Comparison of ENCODE assay signal across 9 mouse cellular contexts in the genomic region with DNA sequence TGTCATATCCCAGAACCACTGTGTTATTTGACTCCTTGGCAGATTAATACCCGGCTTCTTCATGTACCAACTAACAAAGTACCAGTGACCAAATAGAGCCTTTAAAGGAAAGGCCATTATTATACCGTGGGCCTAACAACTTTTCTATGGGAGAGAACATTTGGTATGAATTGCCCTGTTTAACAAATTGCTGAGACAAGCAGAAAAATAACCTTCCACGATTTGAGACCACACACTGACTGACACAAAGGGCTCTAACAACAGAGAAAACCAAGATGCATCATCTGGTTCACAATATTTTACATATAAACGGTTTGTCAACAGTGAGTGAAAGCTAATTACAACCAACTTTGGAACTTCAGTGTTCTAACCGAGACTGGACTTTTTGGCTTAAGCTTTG. TPM values are rescaled to one million over a fixed set of nuclear protein-coding genes. Genes with fewer than 3 reads are reported as not detected.
DNase-seq lines count a peak whose midpoint lies in the region; ATAC-seq and TF ChIP-seq lines count a peak whose summit lies in the region.
"Had no signal": no experiment of that assay in that cellular context is flagged by ENCODE, and none has a peak within 500 bp of the region (broad histone marks: within the 10 kb centered on the region; RNA-seq: fewer than 3 reads in every experiment).

No protein-coding gene starts in this region.

- H3K4me3 ChIP-seq in kidney, adult 2 months (ENCODE audit: insufficient read depth, low read depth, low read length) = peak overlapping the region; percentile 96
- peak overlapping the region; percentile 89 for H3K4me3 ChIP-seq in bone marrow, adult 2 months (replicated peaks; ENCODE audit: control insufficient read depth, low read depth, low read length)
- peak overlapping the region; percentile 95 for H3K4me3 ChIP-seq in hindbrain, embryonic 11.5 days (ENCODE audit: low read depth, low read length)
- peak overlapping the region; percentile 93 for H3K4me3 ChIP-seq in midbrain, embryonic 12.5 days

- TF ChIP-seq POLR2A in kidney, adult 2 months (IDR thresholded peaks at IDR 0.05; ENCODE audit: low read depth, low read length) = no peak
- TF ChIP-seq POLR2A in bone marrow, adult 2 months (IDR thresholded peaks at IDR 0.05; ENCODE audit: borderline replicate concordance, control insufficient read depth, low read depth, low read length) = no peak

- 10% methylated on average over 5 of the region's 5 CpGs for WGBS in kidney, adult 2 months
- WGBS in bone marrow, adult 2 months = 26% methylated on average over 5 of the region's 5 CpGs
- 24% methylated on average over 5 of the region's 5 CpGs for WGBS in hindbrain, embryonic 11.5 days
- WGBS in midbrain, embryonic 12.5 days = 28% methylated on average over 5 of the region's 5 CpGs

- no peaks in the 10 kb centered on the region for H3K9me3 ChIP-seq in hindbrain, embryonic 11.5 days (ENCODE audit: control insufficient read depth, low read length)
- no peaks in the 10 kb centered on the region for H3K9me3 ChIP-seq in midbrain, embryonic 12.5 days

- no peak for DNase-seq in kidney, adult 2 months
- no peak for DNase-seq in kidney, adult 11 months
- peak; percentile 5 for DNase-seq in hindbrain, embryonic 11.5 days (ENCODE audit: low spot score)
- no peak for DNase-seq in MN1 (ENCODE audit: low spot score)
- DNase-seq in left cerebral cortex, postnatal 10 days (ENCODE audit: extremely low spot score in 1 of 2, low spot score in 2 of 2) = no peak
- DNase-seq in right cerebral cortex, adult 18-20 months = no peak

- ATAC-seq in hindbrain, embryonic 11.5 days (ENCODE audit: low FRiP score) = no peak
- ATAC-seq in midbrain, embryonic 12.5 days (ENCODE audit: low FRiP score, low read depth) = no peak
- ATAC-seq: activated CD4-positive, CD25-positive, alpha-beta regulatory T cell, adult 4 months had no signal

- H3K27ac ChIP-seq in kidney, adult 2 months (ENCODE audit: insufficient read depth, low read depth, low read length) = 0 out of 2 replicates have a peak overlapping the region, but pooled peaks have one; percentile 46
- H3K27ac ChIP-seq in bone marrow, adult 2 months (ENCODE audit: control insufficient read depth, insufficient read depth, low read depth, low read length, poor library complexity) = no peak overlapping the region
- no peak overlapping the region for H3K27ac ChIP-seq in hindbrain, embryonic 11.5 days (ENCODE audit: low read depth, low read length)
- no peak overlapping the region for H3K27ac ChIP-seq in midbrain, embryonic 12.5 days (replicated peaks)

- peak overlapping the region; percentile 97 for H3K9ac ChIP-seq in hindbrain, embryonic 11.5 days (ENCODE audit: low read depth, low read length)
- peak overlapping the region; percentile 98 for H3K9ac ChIP-seq in midbrain, embryonic 12.5 days (replicated peaks)

- H3K27me3 ChIP-seq in kidney, adult 2 months (replicated peaks; ENCODE audit: control insufficient read depth, insufficient read depth, low read length) = no peaks in the 10 kb centered on the region
- no peaks in the 10 kb centered on the region for H3K27me3 ChIP-seq in hindbrain, embryonic 11.5 days (ENCODE audit: control insufficient read depth, insufficient read depth, low read length)
- no peaks in the 10 kb centered on the region for H3K27me3 ChIP-seq in midbrain, embryonic 12.5 days

- intact Hi-C loops in left cerebral cortex, postnatal 10 days (cut with DNase I) = no loop called here

- H3K36me3 ChIP-seq in kidney, adult 2 months (ENCODE audit: control insufficient read depth, insufficient read depth, low read length) = peaks cover 1% of the 10 kb centered on the region
- H3K36me3 ChIP-seq in hindbrain, embryonic 11.5 days (ENCODE audit: control insufficient read depth, insufficient read depth, low read length) = no peaks in the 10 kb centered on the region
- peaks cover 15% of the 10 kb centered on the region for H3K36me3 ChIP-seq in midbrain, embryonic 12.5 days

- peaks cover 10% of the 10 kb centered on the region for H3K4me1 ChIP-seq in kidney, adult 2 months (ENCODE audit: control insufficient read depth, insufficient read depth, low read length)
- H3K4me1 ChIP-seq in bone marrow, adult 2 months (ENCODE audit: control insufficient read depth, insufficient read depth, low read length) = no peaks in the 10 kb centered on the region
- H3K4me1 ChIP-seq in hindbrain, embryonic 11.5 days (replicated peaks; ENCODE audit: control insufficient read depth, insufficient read depth, low read length) = no peaks in the 10 kb centered on the region
- peaks cover 19% of the 10 kb centered on the region for H3K4me1 ChIP-seq in midbrain, embryonic 12.5 days

- H3K4me2 ChIP-seq in hindbrain, embryonic 11.5 days (replicated peaks; ENCODE audit: low read depth, low read length) = peak overlapping the region; percentile 83
- H3K4me2 ChIP-seq in midbrain, embryonic 12.5 days (replicated peaks) = peak overlapping the region; percentile 92

- TF ChIP-seq CTCF in kidney, adult 2 months (conservative IDR thresholded peaks at IDR 0.05; ENCODE audit: insufficient read depth, insufficient read length, low read depth, low read length) = no peak
- TF ChIP-seq CTCF in bone marrow, adult 2 months (IDR thresholded peaks at IDR 0.05; ENCODE audit: control insufficient read depth, insufficient read depth, low read length) = no peak

RNA-seq across cellular contexts. Expression of gene Ei24, which starts 1.0 kb away (rescaled TPM):
- 85.9 and 94.1 TPM in 2 replicates for polyA plus RNA-seq in kidney, adult 2 months (2012; rRNA removed)
- polyA plus RNA-seq in bone marrow, adult 2 months (2011; ENCODE audit: insufficient read depth, insufficient read length, low replicate concordance, missing spikeins) = 21.0 and 26.8 TPM in 2 replicates
- 61.7 and 68.7 TPM in 2 replicates for polyA plus RNA-seq in hindbrain, embryonic 11.5 days (2014; fragmentation: Nextera tagmentation; extraction: Ambion mirVana)
- 107 and 109 TPM in 2 replicates for polyA plus RNA-seq in midbrain, embryonic 12.5 days (2016; fragmentation: Nextera tagmentation; extraction: Ambion mirVana)
- total RNA-seq in left cerebral cortex, postnatal 10 days (2021) = 100 to 1,000 TPM; 125 to 130 TPM

RNA-seq across cellular contexts. Expression of gene Fez1, which starts 25.4 kb away (rescaled TPM):
- polyA plus RNA-seq in kidney, adult 2 months (2012; rRNA removed) = 0.33 and 0.60 TPM in 2 replicates
- polyA plus RNA-seq in bone marrow, adult 2 months (2011; ENCODE audit: insufficient read depth, insufficient read length, low replicate concordance, missing spikeins) = 7.3 TPM in 1 of 2 replicates, not detected in the other
- 343 and 384 TPM in 2 replicates for polyA plus RNA-seq in hindbrain, embryonic 11.5 days (2014; fragmentation: Nextera tagmentation; extraction: Ambion mirVana)
- 452 and 456 TPM in 2 replicates for polyA plus RNA-seq in midbrain, embryonic 12.5 days (2016; fragmentation: Nextera tagmentation; extraction: Ambion mirVana)
- 100 to 1,000 TPM; 375 to 377 TPM for total RNA-seq in left cerebral cortex, postnatal 10 days (2021)
- polyA plus RNA-seq: activated CD4-positive, CD25-positive, alpha-beta regulatory T cell, adult 4 months had no signal

RNA-seq across cellular contexts. Expression of gene Stt3a, which starts 28.7 kb away (rescaled TPM):
- 194 and 199 TPM in 2 replicates for polyA plus RNA-seq in kidney, adult 2 months (2012; rRNA removed)
- 18.4 and 76.7 TPM in 2 replicates for polyA plus RNA-seq in bone marrow, adult 2 months (2011; ENCODE audit: insufficient read depth, insufficient read length, low replicate concordance, missing spikeins)
- polyA plus RNA-seq in hindbrain, embryonic 11.5 days (2014; fragmentation: Nextera tagmentation; extraction: Ambion mirVana) = 140 and 166 TPM in 2 replicates
- polyA plus RNA-seq in midbrain, embryonic 12.5 days (2016; fragmentation: Nextera tagmentation; extraction: Ambion mirVana) = 132 and 165 TPM in 2 replicates
- total RNA-seq in left cerebral cortex, postnatal 10 days (2021) = 10 to 100 TPM; 75.0 to 76.6 TPM

Comparison
In these comparisons a context has a peak if more than half of its experiments do, and no peak if none do; other contexts are left out.
1. RNA of gene Fez1, which starts 25.4 kb away (polyA plus RNA-seq): 452 to 456 TPM in midbrain, embryonic 12.5 days and 343 to 384 TPM in hindbrain, embryonic 11.5 days; 7.3 TPM in bone marrow, adult 2 months and 0.33 to 0.60 TPM in kidney, adult 2 months; every median in the first group is over 10 times any median in the second.
2. Peak in every context shown above with its lines, with median percentiles within 50 percentile points of each other: H3K4me3 ChIP-seq.